Mouse (Mus musculus): ENCODE measurements at regions not wholly inside any gene's neighbourhood (a gene's known extent, or its start where the extent isn't known, plus 50 kb on each side); places are given as distances from the start of the nearest gene placed in this dataset.

DNA sequence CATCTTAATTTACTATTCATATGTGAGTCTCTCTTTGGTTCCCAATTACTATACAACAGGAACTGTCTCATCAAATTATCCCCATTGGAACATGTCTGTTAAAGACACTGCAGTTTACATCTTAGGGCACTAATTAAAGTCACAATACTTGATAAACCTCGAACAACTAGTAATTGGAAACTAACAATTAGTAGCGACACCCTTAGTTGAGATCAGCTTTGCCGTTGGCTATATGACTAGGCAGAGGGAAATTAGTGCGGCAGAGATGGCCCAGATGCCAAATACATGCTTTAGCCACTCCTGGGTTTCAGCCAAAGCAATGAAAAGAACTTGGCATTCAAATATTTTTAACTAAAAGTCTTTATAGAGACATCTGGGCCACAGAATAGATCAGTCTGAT, 265.7 kb upstream of the Smarca2 start:
- Histone ChIP-seq H3K36me3 (ENCODE audit: control insufficient read depth, insufficient read depth, low read length) (no peaks in the 10 kb centered on the region), H3K9ac (ENCODE audit: low read length) (no peak overlapping the region), H3K9me3 (ENCODE audit: control insufficient read depth, low read length) (no peaks in the 10 kb centered on the region), H3K4me2 (ENCODE audit: low read depth) (no peak overlapping the region), H3K27ac (ENCODE audit: low read depth, low read length) (no peak overlapping the region), H3K27me3 (ENCODE audit: control insufficient read depth, insufficient read depth, low read length) (no peaks in the 10 kb centered on the region), H3K4me3 (ENCODE audit: low read depth, low read length) (no peak overlapping the region), H3K4me1 (ENCODE audit: control insufficient read depth, insufficient read depth, low read length) (no peaks in the 10 kb centered on the region)
- DNase-seq (ENCODE audit: low spot score) = no peak
- ATAC-seq (ENCODE audit: insufficient read depth, low FRiP score, low TSS enrichment) = no peak
- WGBS = 89% methylated on average over 4 of the region's 4 CpGs

DNA sequence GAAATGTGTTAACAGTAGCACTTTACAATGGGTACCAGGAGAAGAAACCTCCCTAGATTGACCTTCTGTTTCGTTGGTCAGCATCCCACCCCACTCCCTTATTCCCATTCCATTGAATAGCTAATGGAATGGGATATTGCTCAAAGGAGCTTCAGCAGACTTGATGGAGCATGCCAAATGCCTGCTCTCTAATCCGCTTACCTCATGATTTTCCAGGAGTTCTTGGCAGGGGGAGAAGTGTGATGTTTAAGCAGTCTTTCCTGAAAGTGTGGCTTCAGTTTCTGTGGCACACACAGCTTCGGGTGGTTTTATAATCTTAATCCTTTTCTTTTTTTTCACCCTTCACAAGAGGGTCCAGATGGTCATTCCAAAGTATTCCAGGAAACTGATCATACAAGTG, 264.7 kb upstream of the Smarca2 start:
- DNase-seq (ENCODE audit: low spot score) = no peak
- 83% methylated on average over 3 of the region's 3 CpGs for WGBS

DNA sequence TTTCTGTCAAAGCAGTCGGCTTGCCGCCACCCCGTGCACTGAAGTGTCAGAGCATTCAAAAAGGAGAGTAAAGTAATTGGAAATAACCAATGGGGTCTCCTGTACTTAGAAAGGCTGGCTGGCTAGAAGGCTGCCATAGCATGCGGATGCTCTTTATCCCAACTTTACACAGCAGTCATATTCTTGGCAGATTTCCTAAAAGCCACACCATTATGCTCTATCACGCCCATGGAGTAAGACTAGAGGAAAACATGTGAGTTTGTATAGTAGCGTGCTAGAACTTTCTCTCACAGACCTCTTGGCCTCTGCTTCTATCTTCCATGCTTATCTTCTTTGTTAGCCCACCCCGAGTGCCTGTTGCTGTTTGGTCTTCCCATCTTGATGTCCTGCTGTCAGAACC, 249.8 kb upstream of the Smarca2 start:
- 88% methylated on average over 7 of the region's 7 CpGs for WGBS
- no peaks in the 10 kb centered on the region for H3K36me3 ChIP-seq (ENCODE audit: control insufficient read depth, insufficient read depth, low read length)
- no peak overlapping the region for H3K4me2 ChIP-seq (ENCODE audit: low read depth)
- no peaks in the 10 kb centered on the region for H3K4me1 ChIP-seq (ENCODE audit: control insufficient read depth, insufficient read depth, low read length)
- no peak overlapping the region for H3K4me3 ChIP-seq (ENCODE audit: low read depth, low read length)
- no peak overlapping the region for H3K9ac ChIP-seq (ENCODE audit: low read length)
- no peak for DNase-seq (ENCODE audit: low spot score)
- no peaks in the 10 kb centered on the region for H3K27me3 ChIP-seq (ENCODE audit: control insufficient read depth, insufficient read depth, low read length)
- no peaks in the 10 kb centered on the region for H3K9me3 ChIP-seq (ENCODE audit: control insufficient read depth, low read length)
- no peak overlapping the region for H3K27ac ChIP-seq (ENCODE audit: low read depth, low read length)
- ATAC-seq (ENCODE audit: insufficient read depth, low FRiP score, low TSS enrichment) = no peak

More for the DNA sequence above, 264.7 kb upstream of the Smarca2 start:
- ATAC-seq (ENCODE audit: insufficient read depth, low FRiP score, low TSS enrichment) = no peak
- Histone ChIP-seq H3K4me2 (ENCODE audit: low read depth) (no peak overlapping the region), H3K4me3 (ENCODE audit: low read depth, low read length) (no peak overlapping the region), H3K27me3 (ENCODE audit: control insufficient read depth, insufficient read depth, low read length) (no peaks in the 10 kb centered on the region), H3K27ac (ENCODE audit: low read depth, low read length) (no peak overlapping the region), H3K9ac (ENCODE audit: low read length) (no peak overlapping the region), H3K9me3 (ENCODE audit: control insufficient read depth, low read length) (no peaks in the 10 kb centered on the region), H3K4me1 (ENCODE audit: control insufficient read depth, insufficient read depth, low read length) (no peaks in the 10 kb centered on the region), H3K36me3 (ENCODE audit: control insufficient read depth, insufficient read depth, low read length) (no peaks in the 10 kb centered on the region)

GRCm38 (mm10) chr19:26383961-26384381, 220.9 kb upstream of the Smarca2 start:
- H3K4me3 ChIP-seq (ENCODE audit: low read depth, low read length) = no peak overlapping the region
- H3K4me2 ChIP-seq (ENCODE audit: low read depth) = no peak overlapping the region
- H3K9ac ChIP-seq (ENCODE audit: low read length) = no peak overlapping the region
- DNase-seq (ENCODE audit: low spot score) (no peak), ATAC-seq (ENCODE audit: insufficient read depth, low FRiP score, low TSS enrichment) (no peak)
- no peaks in the 10 kb centered on the region for H3K27me3 ChIP-seq (ENCODE audit: control insufficient read depth, insufficient read depth, low read length)
- no peaks in the 10 kb centered on the region for H3K36me3 ChIP-seq (ENCODE audit: control insufficient read depth, insufficient read depth, low read length)
- no peak overlapping the region for H3K27ac ChIP-seq (ENCODE audit: low read depth, low read length)
- WGBS = 92% methylated on average over 4 of the region's 4 CpGs
- H3K4me1 ChIP-seq (ENCODE audit: control insufficient read depth, insufficient read depth, low read length) = no peaks in the 10 kb centered on the region
- H3K9me3 ChIP-seq (ENCODE audit: control insufficient read depth, low read length) = no peaks in the 10 kb centered on the region

DNA sequence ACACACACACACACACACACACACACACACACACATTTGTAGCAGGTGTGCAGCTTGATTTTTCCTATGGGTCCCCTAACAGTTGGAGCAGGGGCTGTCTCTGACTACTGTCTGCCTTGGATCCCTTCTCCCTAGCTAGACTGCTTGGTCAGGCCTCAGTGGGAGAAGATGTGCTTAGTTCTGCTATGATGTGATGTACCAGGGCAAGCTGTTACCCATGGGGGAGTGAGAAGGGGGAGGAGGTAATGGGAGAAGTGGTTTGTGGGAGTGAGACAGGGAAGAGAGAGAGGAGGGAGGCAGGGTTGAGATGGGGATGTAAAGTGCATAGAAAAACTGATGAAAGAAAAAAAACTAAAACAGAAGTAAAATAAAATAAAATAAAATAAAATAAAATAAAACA, 218.8 kb upstream of the Smarca2 start:
- Histone ChIP-seq H3K36me3 (ENCODE audit: control insufficient read depth, insufficient read depth, low read length) (no peaks in the 10 kb centered on the region), H3K9me3 (ENCODE audit: control insufficient read depth, low read length) (no peaks in the 10 kb centered on the region), H3K27me3 (ENCODE audit: control insufficient read depth, insufficient read depth, low read length) (no peaks in the 10 kb centered on the region), H3K9ac (ENCODE audit: low read length) (no peak overlapping the region), H3K27ac (ENCODE audit: low read depth, low read length) (no peak overlapping the region), H3K4me1 (ENCODE audit: control insufficient read depth, insufficient read depth, low read length) (no peaks in the 10 kb centered on the region), H3K4me2 (ENCODE audit: low read depth) (no peak overlapping the region), H3K4me3 (ENCODE audit: low read depth, low read length) (no peak overlapping the region)
- DNase-seq (ENCODE audit: low spot score) (no peak), ATAC-seq (ENCODE audit: insufficient read depth, low FRiP score, low TSS enrichment) (no peak)

GRCm38 (mm10) chr19:26412684-26413083, 192.2 kb upstream of the Smarca2 start:
- Histone ChIP-seq H3K4me2 (ENCODE audit: low read depth) (no peak overlapping the region), H3K27ac (ENCODE audit: low read depth, low read length) (no peak overlapping the region), H3K27me3 (ENCODE audit: control insufficient read depth, insufficient read depth, low read length) (no peaks in the 10 kb centered on the region), H3K9ac (ENCODE audit: low read length) (no peak overlapping the region), H3K4me1 (ENCODE audit: control insufficient read depth, insufficient read depth, low read length) (no peaks in the 10 kb centered on the region), H3K36me3 (ENCODE audit: control insufficient read depth, insufficient read depth, low read length) (no peaks in the 10 kb centered on the region), H3K4me3 (ENCODE audit: low read depth, low read length) (no peak overlapping the region), H3K9me3 (ENCODE audit: control insufficient read depth, low read length) (no peaks in the 10 kb centered on the region)
- DNase-seq (ENCODE audit: low spot score) (no peak), ATAC-seq (ENCODE audit: insufficient read depth, low FRiP score, low TSS enrichment) (no peak)
- WGBS = 84% methylated on average over 2 of the region's 2 CpGs

DNA sequence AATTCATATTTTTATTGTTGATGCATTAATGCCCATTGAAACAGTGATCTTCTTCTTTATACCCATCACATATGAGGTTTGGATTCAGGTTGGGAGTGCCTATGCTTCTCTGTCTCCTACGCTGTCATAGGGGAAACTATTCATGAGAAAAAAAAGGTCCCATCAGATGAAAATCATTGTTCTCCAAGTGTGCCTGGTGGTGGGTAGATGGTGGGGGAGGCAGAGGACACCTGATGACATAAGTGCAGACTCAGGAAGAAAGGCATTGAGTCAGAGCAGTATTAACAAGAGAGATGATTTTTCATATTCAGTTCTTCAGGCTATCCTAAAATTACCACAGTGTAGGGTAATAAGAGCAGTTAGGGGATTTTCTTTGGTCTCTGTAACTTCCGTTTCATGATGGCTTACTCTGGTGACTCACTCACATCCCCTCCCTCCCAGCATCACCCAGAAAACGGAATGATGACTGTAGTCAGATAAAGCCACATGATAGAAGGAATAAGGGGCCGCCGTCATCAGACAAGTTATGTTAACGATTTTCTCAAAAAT, 190.3 kb upstream of the Smarca2 start:
- Histone ChIP-seq H3K36me3 (ENCODE audit: control insufficient read depth, insufficient read depth, low read length) (no peaks in the 10 kb centered on the region), H3K9ac (ENCODE audit: low read length) (no peak overlapping the region), H3K27me3 (ENCODE audit: control insufficient read depth, insufficient read depth, low read length) (no peaks in the 10 kb centered on the region), H3K27ac (ENCODE audit: low read depth, low read length) (no peak overlapping the region), H3K4me1 (ENCODE audit: control insufficient read depth, insufficient read depth, low read length) (no peaks in the 10 kb centered on the region), H3K4me2 (ENCODE audit: low read depth) (no peak overlapping the region), H3K4me3 (ENCODE audit: low read depth, low read length) (no peak overlapping the region), H3K9me3 (ENCODE audit: control insufficient read depth, low read length) (no peaks in the 10 kb centered on the region)
- DNase-seq (ENCODE audit: low spot score) (no peak), ATAC-seq (ENCODE audit: insufficient read depth, low FRiP score, low TSS enrichment) (no peak)
- 88% methylated on average over 6 of the region's 6 CpGs for WGBS

DNA sequence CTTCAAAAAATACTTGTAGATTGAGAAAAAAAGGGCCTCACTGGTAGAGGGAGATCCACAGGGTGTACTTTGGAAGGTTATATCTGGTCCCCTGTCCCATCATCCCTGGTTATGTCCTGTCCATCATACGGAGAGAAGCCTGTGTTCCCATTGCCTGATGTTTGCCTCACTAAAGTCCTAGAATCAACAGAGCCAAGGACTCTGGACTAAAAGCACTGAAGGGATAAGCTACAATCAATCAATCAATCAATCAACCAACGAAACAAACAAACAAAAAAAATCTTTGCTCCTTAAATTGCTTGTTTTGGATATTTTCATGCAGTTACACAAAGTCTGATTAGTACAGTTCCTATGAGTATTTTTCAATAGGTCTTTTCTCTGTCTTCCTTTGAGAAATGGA, 185.1 kb upstream of the Smarca2 start:
- H3K4me3 ChIP-seq (ENCODE audit: low read depth, low read length) = no peak overlapping the region
- ATAC-seq (ENCODE audit: insufficient read depth, low FRiP score, low TSS enrichment) = no peak

GRCm38 (mm10) chr19:26439163-26439562, 165.7 kb upstream of the Smarca2 start:
- no peaks in the 10 kb centered on the region for H3K27me3 ChIP-seq (ENCODE audit: control insufficient read depth, insufficient read depth, low read length)
- no peak overlapping the region for H3K27ac ChIP-seq (ENCODE audit: low read depth, low read length)
- no peaks in the 10 kb centered on the region for H3K9me3 ChIP-seq (ENCODE audit: control insufficient read depth, low read length)
- H3K4me3 ChIP-seq (ENCODE audit: low read depth, low read length) = no peak overlapping the region
- DNase-seq (ENCODE audit: low spot score) = no peak
- no peak for ATAC-seq (ENCODE audit: insufficient read depth, low FRiP score, low TSS enrichment)
- WGBS = 86% methylated on average over 2 of the region's 2 CpGs
- H3K4me2 ChIP-seq (ENCODE audit: low read depth) = no peak overlapping the region
- no peaks in the 10 kb centered on the region for H3K36me3 ChIP-seq (ENCODE audit: control insufficient read depth, insufficient read depth, low read length)
- no peak overlapping the region for H3K9ac ChIP-seq (ENCODE audit: low read length)
- H3K4me1 ChIP-seq (ENCODE audit: control insufficient read depth, insufficient read depth, low read length) = no peaks in the 10 kb centered on the region

More for the DNA sequence above, 185.1 kb upstream of the Smarca2 start:
- 88% methylated on average over 2 of the region's 2 CpGs for WGBS
- Histone ChIP-seq H3K4me1 (ENCODE audit: control insufficient read depth, insufficient read depth, low read length) (no peaks in the 10 kb centered on the region), H3K9me3 (ENCODE audit: control insufficient read depth, low read length) (no peaks in the 10 kb centered on the region), H3K27me3 (ENCODE audit: control insufficient read depth, insufficient read depth, low read length) (no peaks in the 10 kb centered on the region), H3K9ac (ENCODE audit: low read length) (no peak overlapping the region), H3K4me2 (ENCODE audit: low read depth) (no peak overlapping the region), H3K27ac (ENCODE audit: low read depth, low read length) (no peak overlapping the region), H3K36me3 (ENCODE audit: control insufficient read depth, insufficient read depth, low read length) (no peaks in the 10 kb centered on the region)
- DNase-seq (ENCODE audit: low spot score) = no peak
